Comparison of ENCODE assay signal across 8 mouse cellular contexts in the genomic region with DNA sequence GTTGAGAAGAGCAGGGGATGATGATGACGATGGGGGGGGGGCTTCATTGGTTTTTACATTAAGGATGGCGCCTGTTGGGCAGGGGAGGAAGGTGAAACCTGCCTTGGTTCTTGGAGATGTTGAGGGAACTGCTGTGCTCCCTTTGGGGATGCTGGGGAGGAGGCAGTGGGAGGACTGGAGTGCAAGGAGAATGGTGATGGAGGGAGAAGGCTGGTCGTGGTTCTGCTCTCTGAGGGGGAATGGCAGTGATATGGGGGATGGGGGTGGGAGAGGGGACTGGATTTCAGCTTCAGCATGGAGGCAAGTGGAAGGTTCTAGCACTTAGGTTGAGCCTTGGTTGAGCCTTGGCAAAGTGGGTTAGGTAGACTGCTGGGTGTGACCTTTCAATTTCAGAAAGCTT. TPM values are rescaled to one million over a fixed set of nuclear protein-coding genes. Genes with fewer than 3 reads are reported as not detected.
A peak's percentile ranks its signal among the peaks of the same experiment; 100 is the strongest.
DNase-seq lines count a peak whose midpoint lies in the region; ATAC-seq and TF ChIP-seq lines count a peak whose summit lies in the region.

No protein-coding gene starts in this region.

- H3K9ac ChIP-seq in liver, adult 2 months (ENCODE audit: low read depth, low read length) = no peak overlapping the region
- H3K9ac ChIP-seq in neural tube, embryonic 14.5 days (replicated peaks; ENCODE audit: low read depth, low read length) = peak overlapping the region; percentile 28; the same call in 1 of the 2 replicates

- H3K4me3 ChIP-seq in liver, adult 2 months (ENCODE audit: insufficient read depth, low read depth, low read length) = peak overlapping the region; percentile 2; the same call in 1 of the 2 replicates
- peak overlapping the region; percentile 64 for H3K4me3 ChIP-seq in embryonic fibroblast, embryonic 13.5 days (ENCODE audit: insufficient read depth, low read length)
- H3K4me3 ChIP-seq in limb, embryonic 10.5 days = peak overlapping the region; percentile 61
- peak overlapping the region; percentile 53 for H3K4me3 ChIP-seq in neural tube, embryonic 14.5 days (ENCODE audit: low read depth, low read length)

- peak overlapping the region; percentile 44 for H3K4me2 ChIP-seq in neural tube, embryonic 14.5 days (ENCODE audit: low read depth, low read length)

- H3K9me3 ChIP-seq in limb, embryonic 10.5 days (replicated peaks) = no peaks in the 10 kb centered on the region
- H3K9me3 ChIP-seq in neural tube, embryonic 14.5 days (ENCODE audit: control insufficient read depth, low read length) = no peaks in the 10 kb centered on the region

- H3K4me1 ChIP-seq in liver, adult 2 months (ENCODE audit: control insufficient read depth, insufficient read depth, low read length) = no peaks in the 10 kb centered on the region
- no peaks in the 10 kb centered on the region for H3K4me1 ChIP-seq in embryonic fibroblast, embryonic 13.5 days (ENCODE audit: control insufficient read depth, insufficient read depth, low read length)
- 0 out of 2 replicates have a peak, but pooled peaks cover 3% of the 10 kb centered on the region for H3K4me1 ChIP-seq in limb, embryonic 10.5 days
- no peaks in the 10 kb centered on the region for H3K4me1 ChIP-seq in neural tube, embryonic 14.5 days (ENCODE audit: control insufficient read depth, insufficient read depth, low read length)

- TF ChIP-seq CTCF in liver, adult 2 months (IDR thresholded peaks at IDR 0.05; ENCODE audit: low read depth, low read length) = no peak
- TF ChIP-seq CTCF in embryonic fibroblast, embryonic 13.5 days (IDR thresholded peaks at IDR 0.05; ENCODE audit: borderline replicate concordance, insufficient read depth, low read length) = no peak

- H3K36me3 ChIP-seq in liver, adult 2 months (ENCODE audit: control insufficient read depth, insufficient read depth, low read length) = no peaks in the 10 kb centered on the region
- H3K36me3 ChIP-seq in limb, embryonic 10.5 days = no peaks in the 10 kb centered on the region
- H3K36me3 ChIP-seq in neural tube, embryonic 14.5 days (ENCODE audit: control insufficient read depth, insufficient read depth, low read length) = no peaks in the 10 kb centered on the region

- no peak for TF ChIP-seq POLR2A in liver, adult 2 months (IDR thresholded peaks at IDR 0.05; ENCODE audit: extremely low read depth, insufficient read depth, low read length)
- no peak for TF ChIP-seq POLR2A in embryonic fibroblast, embryonic 13.5 days (IDR thresholded peaks at IDR 0.05; ENCODE audit: low read depth, low read length)

- H3K79me2 ChIP-seq in liver, adult 2 months (ENCODE audit: control insufficient read depth, insufficient read depth, low read length) = no peaks in the 10 kb centered on the region

- 26% methylated on average over 3 of the region's 3 CpGs for WGBS in liver, adult 2 months
- WGBS in limb, embryonic 10.5 days = 18% methylated on average over 3 of the region's 3 CpGs
- 23% methylated on average over 3 of the region's 3 CpGs for WGBS in neural tube, embryonic 14.5 days

- no peak overlapping the region for H3K27ac ChIP-seq in liver, adult 2 months (replicated peaks; ENCODE audit: insufficient read depth, low read depth, low read length)
- no peak overlapping the region for H3K27ac ChIP-seq in embryonic fibroblast, embryonic 13.5 days (ENCODE audit: insufficient read depth, low read length)
- no peak overlapping the region; the same call in 1 of the 2 replicates for H3K27ac ChIP-seq in limb, embryonic 10.5 days
- peak overlapping the region; percentile 78 for H3K27ac ChIP-seq in neural tube, embryonic 14.5 days (ENCODE audit: low read depth, low read length)

- no peak for ATAC-seq in neural tube, embryonic 14.5 days (ENCODE audit: low read depth)
- no peak for ATAC-seq in erythroid progenitor cell, adult 5-6 weeks (replicated peaks; ENCODE audit: low FRiP score, poor library complexity, severe bottlenecking)

- no peak for DNase-seq in liver, adult 2 months (ENCODE audit: extremely low read depth, low read depth, low spot score)
- DNase-seq in liver = no peak
- DNase-seq in limb, embryonic 10.5 days (ENCODE audit: low spot score) = peak; percentile 32
- DNase-seq in ovary, postnatal 36 days (ENCODE audit: low spot score) = no peak
- DNase-seq in adrenal gland, adult 18-20 months (ENCODE audit: low spot score in 2 of 2) = no peak

- peaks cover 4% of the 10 kb centered on the region; the same call in 1 of the 2 replicates for H3K27me3 ChIP-seq in liver, adult 2 months (ENCODE audit: control insufficient read depth, insufficient read depth, low read length)
- H3K27me3 ChIP-seq in limb, embryonic 10.5 days (ENCODE audit: low read depth, poor library complexity, severe bottlenecking) = peaks cover 16% of the 10 kb centered on the region; the same call in 1 of the 2 replicates
- no peaks in the 10 kb centered on the region for H3K27me3 ChIP-seq in neural tube, embryonic 14.5 days (ENCODE audit: control insufficient read depth, insufficient read depth, low read length)

RNA-seq across cellular contexts. Expression of a gene that starts 0.8 kb away (rescaled TPM):
- 7.2 and 8.5 TPM in 2 replicates for total RNA-seq in liver, adult 2 months (2014; rRNA removed)
- 6.6 and 7.0 TPM in 2 replicates for polyA plus RNA-seq in liver, adult 2 months (2012; rRNA removed)
- polyA plus RNA-seq in embryonic fibroblast, embryonic 13.5 days (2011; ENCODE audit: insufficient read length, low read depth, missing spikeins) = 266 and 409 TPM in 2 replicates
- 45.0 and 49.2 TPM in 2 replicates for polyA plus RNA-seq in limb, embryonic 10.5 days (2016; fragmentation: Nextera tagmentation; extraction: Ambion mirVana)
- 216 and 247 TPM in 2 replicates for polyA plus RNA-seq in neural tube, embryonic 14.5 days (2014; fragmentation: Nextera tagmentation; extraction: Ambion mirVana)
- total RNA-seq in erythroid progenitor cell, adult 5-6 weeks (2015; ENCODE audit: low replicate concordance) = 4.2 TPM in 1 of 2 replicates, not detected in the other
- 1.5 TPM in 1 of 2 replicates, not detected in the other for total RNA-seq in erythroid progenitor cell, adult 5-6 weeks (2017; ENCODE audit: low replicate concordance)
- total RNA-seq in adrenal gland, adult 18-20 months (2021) = 10 to 100 TPM; 33.5 to 87.9 TPM

Comparison
In these comparisons a context has a peak if more than half of its experiments do, and no peak if none do; other contexts are left out.
1. H3K4me3 ChIP-seq: peak in every context shown above with its lines; median percentile 64 in embryonic fibroblast, embryonic 13.5 days; 61 in limb, embryonic 10.5 days; 53 in neural tube, embryonic 14.5 days; 2 in liver, adult 2 months.